8 mouse cellular contexts compared by ENCODE assay signal in the genomic region with DNA sequence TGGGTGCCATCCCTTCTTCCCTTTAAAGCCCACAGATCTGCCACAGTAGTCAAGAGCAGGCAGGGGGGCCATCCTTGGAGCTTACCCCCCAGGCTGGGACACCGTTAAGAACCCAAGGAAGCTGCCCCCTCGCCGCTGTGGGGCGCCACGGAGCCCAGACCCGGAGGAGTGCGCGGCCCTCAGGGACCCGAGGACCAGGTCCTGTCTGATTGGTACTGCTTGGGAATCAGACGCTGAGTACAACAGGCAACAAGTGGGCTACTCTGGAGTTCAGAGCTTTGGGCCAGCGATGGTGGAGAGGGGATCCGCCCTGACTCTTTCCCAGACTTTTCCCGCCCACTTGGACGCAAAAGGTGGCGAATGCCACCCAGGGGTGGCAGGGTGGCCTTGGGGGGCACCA. TPM values are rescaled to one million over a fixed set of nuclear protein-coding genes. Genes with fewer than 3 reads are reported as not detected.
A peak's percentile ranks its signal among the peaks of the same experiment; 100 is the strongest.
DNase-seq lines count a peak whose midpoint lies in the region; ATAC-seq and TF ChIP-seq lines count a peak whose summit lies in the region.

No protein-coding gene starts in this region.

- H3K36me3 ChIP-seq in embryonic facial prominence, embryonic 11.5 days (replicated peaks; ENCODE audit: control insufficient read depth, insufficient read depth, low read depth, low read length), result no peaks in the 10 kb centered on the region
- no peaks in the 10 kb centered on the region for H3K36me3 ChIP-seq in hindbrain, embryonic 10.5 days
- H3K36me3 ChIP-seq in stomach, embryonic 14.5 days (ENCODE audit: control insufficient read depth, insufficient read depth, low read length), result no peaks in the 10 kb centered on the region

- no peak for TF ChIP-seq POLR2A in lung, adult 2 months (IDR thresholded peaks at IDR 0.05; ENCODE audit: borderline replicate concordance, extremely low read depth, low read depth, low read length)

- no peak for DNase-seq in left cerebral cortex, adult 2 months (ENCODE audit: extremely low spot score in 1 of 2, low spot score in 2 of 2)
- no peak for DNase-seq in left cerebral cortex, postnatal 25 days (ENCODE audit: low spot score in 2 of 2)
- peak; percentile 24 for DNase-seq in embryonic facial prominence, embryonic 11.5 days (ENCODE audit: low spot score)
- DNase-seq in hindbrain, embryonic 10.5 days (ENCODE audit: low spot score), result no peak
- DNase-seq in lung, adult 2 months, result peak; percentile 61
- DNase-seq in cerebellum, adult 18-20 months, result no peak

- no peaks in the 10 kb centered on the region for H3K9me3 ChIP-seq in embryonic facial prominence, embryonic 11.5 days (replicated peaks; ENCODE audit: control insufficient read depth, low read length)
- H3K9me3 ChIP-seq in hindbrain, embryonic 10.5 days, result no peaks in the 10 kb centered on the region
- H3K9me3 ChIP-seq in stomach, embryonic 14.5 days (ENCODE audit: control insufficient read depth, low read depth, low read length), result no peaks in the 10 kb centered on the region

- intact Hi-C loops in left cerebral cortex, adult 2 months (cut with DNase I), result no loop called here
- intact Hi-C loops in left cerebral cortex, postnatal 25 days (cut with DNase I), result loop anchor here (1.0 kb wide), 1 partner anchor 34 kb away; no protein-coding TSS in a partner anchor

- H3K4me3 ChIP-seq in left cerebral cortex, adult 2 months, result peak overlapping the region; percentile 54
- peak overlapping the region; percentile 46 for H3K4me3 ChIP-seq in embryonic facial prominence, embryonic 11.5 days (ENCODE audit: low read depth, low read length)
- peak overlapping the region; percentile 63 for H3K4me3 ChIP-seq in hindbrain, embryonic 10.5 days
- H3K4me3 ChIP-seq in lung, adult 2 months (replicated peaks; ENCODE audit: extremely low read depth, low read depth, low read length), result peak overlapping the region; percentile 93
- H3K4me3 ChIP-seq in stomach, embryonic 14.5 days (ENCODE audit: low read depth, low read length), result peak overlapping the region; percentile 57

- ATAC-seq in embryonic facial prominence, embryonic 11.5 days (replicated peaks; ENCODE audit: insufficient number of reproducible peaks, low FRiP score, low TSS enrichment, low read depth), result peak; percentile 46; the same call in 1 of the 2 replicates
- ATAC-seq in stomach, embryonic 14.5 days (ENCODE audit: insufficient number of reproducible peaks, insufficient read depth, low FRiP score, low read depth), result 0 out of 2 replicates have a peak, but pooled peaks have one; percentile 2
- ATAC-seq in activated CD4-positive, CD25-positive, alpha-beta regulatory T cell, adult 4 months, result no peak

- no peaks in the 10 kb centered on the region for H3K27me3 ChIP-seq in embryonic facial prominence, embryonic 11.5 days (ENCODE audit: control insufficient read depth, insufficient read depth, low read length)
- H3K27me3 ChIP-seq in hindbrain, embryonic 10.5 days (ENCODE audit: insufficient read depth, poor library complexity, severe bottlenecking), result peaks cover 37% of the 10 kb centered on the region
- H3K27me3 ChIP-seq in stomach, embryonic 14.5 days (ENCODE audit: control insufficient read depth, insufficient read depth, low read length), result no peaks in the 10 kb centered on the region

- H3K4me2 ChIP-seq in embryonic facial prominence, embryonic 11.5 days (ENCODE audit: low read depth, low read length), result peak overlapping the region; percentile 86
- H3K4me2 ChIP-seq in stomach, embryonic 14.5 days (replicated peaks; ENCODE audit: low read depth, low read length), result peak overlapping the region; percentile 82

- 3% methylated on average over 15 of the region's 15 CpGs for WGBS in embryonic facial prominence, embryonic 11.5 days
- WGBS in hindbrain, embryonic 10.5 days, result 3% methylated on average over 15 of the region's 15 CpGs
- WGBS in lung, adult 2 months, result 5% methylated on average over 15 of the region's 15 CpGs
- WGBS in stomach, embryonic 14.5 days, result 8% methylated on average over 15 of the region's 15 CpGs

- H3K9ac ChIP-seq in embryonic facial prominence, embryonic 11.5 days (replicated peaks; ENCODE audit: low read length), result peak overlapping the region; percentile 53
- H3K9ac ChIP-seq in stomach, embryonic 14.5 days (replicated peaks; ENCODE audit: low read depth, low read length), result peak overlapping the region; percentile 48

- H3K27ac ChIP-seq in left cerebral cortex, adult 2 months, result peak overlapping the region; percentile 13
- H3K27ac ChIP-seq in embryonic facial prominence, embryonic 11.5 days (replicated peaks; ENCODE audit: low read depth, low read length), result no peak overlapping the region
- peak overlapping the region; percentile 72; the same call in 1 of the 2 replicates for H3K27ac ChIP-seq in hindbrain, embryonic 10.5 days
- no peak overlapping the region for H3K27ac ChIP-seq in stomach, embryonic 14.5 days (ENCODE audit: low read length)

- H3K4me1 ChIP-seq in embryonic facial prominence, embryonic 11.5 days (ENCODE audit: control insufficient read depth, insufficient read depth, low read length), result 0 out of 2 replicates have a peak, but pooled peaks cover 3% of the 10 kb centered on the region
- H3K4me1 ChIP-seq in hindbrain, embryonic 10.5 days (replicated peaks), result peaks cover 12% of the 10 kb centered on the region
- H3K4me1 ChIP-seq in lung, adult 2 months (ENCODE audit: control insufficient read depth, insufficient read depth, low read length), result peaks cover 4% of the 10 kb centered on the region
- H3K4me1 ChIP-seq in stomach, embryonic 14.5 days (ENCODE audit: control insufficient read depth, insufficient read depth, low read length), result 0 out of 2 replicates have a peak, but pooled peaks cover 3% of the 10 kb centered on the region

- TF ChIP-seq CTCF in left cerebral cortex, adult 2 months (IDR thresholded peaks at IDR 0.05), result peak; percentile 22
- no peak for TF ChIP-seq CTCF in lung, adult 2 months (IDR thresholded peaks at IDR 0.05; ENCODE audit: insufficient read depth, low read length)

RNA-seq across cellular contexts. Expression of a gene that starts 0.5 kb away (rescaled TPM):
- total RNA-seq in left cerebral cortex, adult 2 months (2021), result 10 to 100 TPM; 12.9 to 13.2 TPM
- 10 to 100 TPM; 13.8 to 14.5 TPM for total RNA-seq in left cerebral cortex, postnatal 25 days (2021)
- 4.8 and 5.0 TPM in 2 replicates for polyA plus RNA-seq in embryonic facial prominence, embryonic 11.5 days (2014; fragmentation: Nextera tagmentation; extraction: Ambion mirVana)
- 3.2 and 3.6 TPM in 2 replicates for polyA plus RNA-seq in hindbrain, embryonic 10.5 days (2016; fragmentation: Nextera tagmentation; extraction: Ambion mirVana)
- 763 and 1,000 TPM in 2 replicates for polyA plus RNA-seq in lung, adult 2 months (2012; rRNA removed)
- 26.6 and 31.3 TPM in 2 replicates for polyA plus RNA-seq in stomach, embryonic 14.5 days (2014; fragmentation: Nextera tagmentation; extraction: Ambion mirVana)
- under 1 TPM in 1 of 2 experiments, not detected in 1; 0.08 TPM for polyA plus RNA-seq in activated CD4-positive, CD25-positive, alpha-beta regulatory T cell, adult 4 months (2017; shearing (Covaris generic))

Comparison
In these comparisons a context has a peak if more than half of its experiments do, and no peak if none do; other contexts are left out.
1. DNase-seq: peak in embryonic facial prominence, embryonic 11.5 days (single experiment) and lung, adult 2 months (single experiment); none in left cerebral cortex, adult 2 months (0 of 2), left cerebral cortex, postnatal 25 days (0 of 2), hindbrain, embryonic 10.5 days (single experiment) and cerebellum, adult 18-20 months (0 of 2).
2. H3K27ac ChIP-seq: peak in left cerebral cortex, adult 2 months (single experiment) and hindbrain, embryonic 10.5 days (single experiment); none in embryonic facial prominence, embryonic 11.5 days (single experiment) and stomach, embryonic 14.5 days (single experiment).
3. RNA of a gene that starts 0.5 kb away (polyA plus RNA-seq): 763 to 1,000 TPM in lung, adult 2 months; 26.6 to 31.3 TPM in stomach, embryonic 14.5 days, 4.8 to 5.0 TPM in embryonic facial prominence, embryonic 11.5 days, 3.2 to 3.6 TPM in hindbrain, embryonic 10.5 days and 0.08 TPM in activated CD4-positive, CD25-positive, alpha-beta regulatory T cell, adult 4 months; every median in the first group is over 10 times any median in the second.
4. Peak in every context shown above with its lines, with median percentiles within 50 percentile points of each other: H3K4me3 ChIP-seq.